Mouse (Mus musculus): Measurements from ENCODE around the gene Spg7. TPM values are rescaled to one million over a fixed set of nuclear protein-coding genes. Genes with fewer than 3 reads are reported as not detected.

The Spg7 gene
- total and polyA plus RNA-seq, 3 experiments: 28.9 to 36.0 TPM; not detected in 1

DNA sequence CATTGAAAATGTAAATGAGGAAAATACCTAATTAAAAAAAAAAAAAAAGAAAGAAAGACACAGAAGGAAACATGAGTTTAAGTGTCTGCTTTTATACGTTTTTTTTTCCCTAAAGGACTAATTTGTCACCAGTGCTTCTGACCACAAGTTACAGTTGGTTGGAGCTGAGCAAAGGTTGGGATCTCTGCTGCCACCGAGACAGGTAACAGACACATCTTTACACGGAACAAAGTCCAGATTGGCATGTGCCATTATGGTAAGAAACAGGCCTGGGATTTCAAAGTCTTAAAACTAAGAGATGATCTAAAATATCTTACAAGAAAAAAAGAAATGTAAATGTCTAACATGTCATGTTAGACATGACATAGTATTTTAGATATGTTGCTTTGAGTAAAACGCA, 16.0 kb upstream of the Spg7 start:
- Histone ChIP-seq H3K36me3 (ENCODE audit: control insufficient read depth in 1 of 2, insufficient read depth in 2 of 2, low read length in 2 of 2) (peaks cover 0 to 9% of the 10 kb centered on the region in 2 experiments; a peak in 2 of 4 replicates), H3K79me2 (ENCODE audit: control insufficient read depth, insufficient read depth, low read length, poor library complexity) (peaks cover 19% of the 10 kb centered on the region), H3K9me3 (replicated peaks; ENCODE audit: insufficient read depth, low read length) (no peaks in the 10 kb centered on the region), H3K4me3 (ENCODE audit: control insufficient read depth in 1 of 2, insufficient read depth in 1 of 2, low read depth in 2 of 2, low read length in 2 of 2) (no peak overlapping the region), H3K4me1 (ENCODE audit: control insufficient read depth in 1 of 2, insufficient read depth in 2 of 2, low read length in 2 of 2) (no peaks in the 10 kb centered on the region; a peak in 1 of 4 replicates), H3K27me3 (ENCODE audit: control insufficient read depth in 1 of 2, insufficient read depth in 2 of 2, low read length in 2 of 2) (no peaks in the 10 kb centered on the region), H3K9ac (ENCODE audit: control insufficient read depth, low read depth, low read length, poor library complexity, severe bottlenecking) (no peak overlapping the region), H3K27ac (ENCODE audit: control insufficient read depth, low read depth, low read length) (no peak overlapping the region)
- DNase-seq (ENCODE audit: low read depth, low spot score): no peak
- TF ChIP-seq RAD21 (IDR thresholded peaks at IDR 0.05; ENCODE audit: low read depth, low read length) (no peak), CHD2 (IDR thresholded peaks at IDR 0.05; ENCODE audit: low read length) (no peak), GABPA (IDR thresholded peaks at IDR 0.05; ENCODE audit: low read depth, low read length) (no peak), TBP (IDR thresholded peaks at IDR 0.05; ENCODE audit: low read depth, low read length) (no peak), TAL1 (IDR thresholded peaks at IDR 0.05; ENCODE audit: low read length) (no peak), CHD1 (IDR thresholded peaks at IDR 0.05; ENCODE audit: low read depth, low read length) (no peak), UBTF (IDR thresholded peaks at IDR 0.05; ENCODE audit: borderline replicate concordance, insufficient read depth, low read depth, low read length) (no peak), POLR2A (IDR thresholded peaks at IDR 0.05; ENCODE audit: control insufficient read depth in 1 of 2, insufficient read depth in 1 of 2, low read depth in 1 of 2, low read length in 2 of 2, poor library complexity in 1 of 2) (no peak), MEF2A (IDR thresholded peaks at IDR 0.05; ENCODE audit: extremely low read depth, insufficient replicate concordance, low read depth, low read length, poor library complexity, severe bottlenecking) (no peak), MAX (IDR thresholded peaks at IDR 0.05; ENCODE audit: low read length) (no peak), ZC3H11A (IDR thresholded peaks at IDR 0.05; ENCODE audit: low read depth, low read length) (no peak)

DNA sequence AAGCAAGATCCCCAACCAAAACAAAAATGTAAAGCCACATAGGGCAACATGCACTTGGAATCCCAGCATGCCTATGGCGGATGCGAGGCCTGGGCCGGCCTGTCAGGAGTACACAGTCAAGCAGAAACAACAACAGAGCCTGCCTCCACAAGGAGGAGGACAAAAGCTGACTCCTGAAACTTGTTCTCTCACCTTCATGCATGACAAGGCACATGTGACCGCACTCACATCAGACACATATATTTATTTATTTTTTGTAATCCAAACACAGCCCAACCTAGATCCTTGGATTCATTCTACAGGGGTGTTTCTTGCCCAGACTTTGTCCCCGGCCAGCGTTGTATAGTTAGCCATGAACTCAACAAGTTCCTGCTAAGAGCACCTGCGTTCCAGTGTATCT, 14.9 kb upstream of the Spg7 start:
- no peak overlapping the region for H3K27ac ChIP-seq (ENCODE audit: control insufficient read depth, low read depth, low read length)
- peaks cover 0 to 9% of the 10 kb centered on the region in 2 experiments; a peak in 2 of 4 replicates for H3K36me3 ChIP-seq (ENCODE audit: control insufficient read depth in 1 of 2, insufficient read depth in 2 of 2, low read length in 2 of 2)
- no peak for DNase-seq (ENCODE audit: low read depth, low spot score)
- peaks cover 12% of the 10 kb centered on the region for H3K79me2 ChIP-seq (ENCODE audit: control insufficient read depth, insufficient read depth, low read length, poor library complexity)
- H3K27me3 ChIP-seq (ENCODE audit: control insufficient read depth in 1 of 2, insufficient read depth in 2 of 2, low read length in 2 of 2): no peaks in the 10 kb centered on the region
- no peaks in the 10 kb centered on the region for H3K9me3 ChIP-seq (replicated peaks; ENCODE audit: insufficient read depth, low read length)
- no peaks in the 10 kb centered on the region; a peak in 1 of 4 replicates for H3K4me1 ChIP-seq (ENCODE audit: control insufficient read depth in 1 of 2, insufficient read depth in 2 of 2, low read length in 2 of 2)
- H3K9ac ChIP-seq (ENCODE audit: control insufficient read depth, low read depth, low read length, poor library complexity, severe bottlenecking): no peak overlapping the region
- TF ChIP-seq CHD1 (IDR thresholded peaks at IDR 0.05; ENCODE audit: low read depth, low read length) (no peak), ETS1 (IDR thresholded peaks at IDR 0.05; ENCODE audit: low read depth, low read length) (no peak)
- H3K4me3 ChIP-seq (ENCODE audit: control insufficient read depth in 1 of 2, insufficient read depth in 1 of 2, low read depth in 2 of 2, low read length in 2 of 2): no peak overlapping the region

- no peak overlapping the region for H3K9ac ChIP-seq (ENCODE audit: control insufficient read depth, low read depth, low read length, poor library complexity, severe bottlenecking)
- no peak overlapping the region for H3K4me3 ChIP-seq (ENCODE audit: control insufficient read depth in 1 of 2, insufficient read depth in 1 of 2, low read depth in 2 of 2, low read length in 2 of 2)
- no peaks in the 10 kb centered on the region for H3K9me3 ChIP-seq (replicated peaks; ENCODE audit: insufficient read depth, low read length)
- peaks cover 0 to 7% of the 10 kb centered on the region in 2 experiments; a peak in 2 of 4 replicates for H3K36me3 ChIP-seq (ENCODE audit: control insufficient read depth in 1 of 2, insufficient read depth in 2 of 2, low read length in 2 of 2)
- H3K4me1 ChIP-seq (ENCODE audit: control insufficient read depth in 1 of 2, insufficient read depth in 2 of 2, low read length in 2 of 2): no peaks in the 10 kb centered on the region; a peak in 1 of 4 replicates
- peaks cover 6% of the 10 kb centered on the region for H3K79me2 ChIP-seq (ENCODE audit: control insufficient read depth, insufficient read depth, low read length, poor library complexity)
- no peak for TF ChIP-seq USF2 (IDR thresholded peaks at IDR 0.05; ENCODE audit: borderline replicate concordance in 1 of 2, insufficient read depth in 1 of 2, low read depth in 1 of 2, low read length in 2 of 2)
- no peak for TF ChIP-seq MAX (IDR thresholded peaks at IDR 0.05; ENCODE audit: low read length)
- no peak for TF ChIP-seq SMC3 (IDR thresholded peaks at IDR 0.05; ENCODE audit: low read depth, low read length)
- TF ChIP-seq EP300 (IDR thresholded peaks at IDR 0.05; ENCODE audit: low read depth in 1 of 2, low read length in 2 of 2): no peak
- TF ChIP-seq UBTF (IDR thresholded peaks at IDR 0.05; ENCODE audit: borderline replicate concordance, insufficient read depth, low read depth, low read length): no peak
- TF ChIP-seq MYC (IDR thresholded peaks at IDR 0.05; ENCODE audit: low read depth, low read length): no peak
- no peak for TF ChIP-seq ZNF384 (IDR thresholded peaks at IDR 0.05; ENCODE audit: low read depth, low read length)
- no peak for TF ChIP-seq NRF1 (IDR thresholded peaks at IDR 0.05; ENCODE audit: insufficient read depth, low read depth, low read length, poor library complexity, severe bottlenecking)
- no peak for TF ChIP-seq NELFE (IDR thresholded peaks at IDR 0.05; ENCODE audit: low read depth, low read length)
- no peak for TF ChIP-seq GABPA (IDR thresholded peaks at IDR 0.05; ENCODE audit: low read depth, low read length)
- no peak for TF ChIP-seq MEF2A (IDR thresholded peaks at IDR 0.05; ENCODE audit: extremely low read depth, insufficient replicate concordance, low read depth, low read length, poor library complexity, severe bottlenecking)
- no peak for TF ChIP-seq POLR2A (IDR thresholded peaks at IDR 0.05; ENCODE audit: control insufficient read depth in 1 of 2, insufficient read depth in 1 of 2, low read depth in 1 of 2, low read length in 2 of 2, poor library complexity in 1 of 2)
- no peak for TF ChIP-seq JUND (IDR thresholded peaks at IDR 0.05; ENCODE audit: low read depth, low read length)
- no peak for TF ChIP-seq ELF1 (IDR thresholded peaks at IDR 0.05; ENCODE audit: low read depth, low read length)
- no peaks in the 10 kb centered on the region for H3K27me3 ChIP-seq (ENCODE audit: control insufficient read depth in 1 of 2, insufficient read depth in 2 of 2, low read length in 2 of 2)
- no peak overlapping the region for H3K27ac ChIP-seq (ENCODE audit: control insufficient read depth, low read depth, low read length)
- DNase-seq (ENCODE audit: low read depth, low spot score): no peak
These were observed 14.3 kb upstream of the Spg7 start for GRCm38 (mm10) chr8:123048402-123048801.

Measured in MEL (cell line).